Mouse (Mus musculus) inflammation-experienced regulatory T-cells (primary cell): ENCODE data around the gene Camta2. TPM values are rescaled to one million over a fixed set of nuclear protein-coding genes. Genes with fewer than 3 reads are reported as not detected.

Experiments
- polyA plus RNA-seq, 2 experiments: library from polyadenylated mRNA; unstranded; fragments of 100-300 nt; shearing (Covaris generic); gene quantifications; one replicate each; pipeline ENCODE4 v1.2.1; 2017

Camta2 gene
- polyA plus RNA-seq = 10 to 100 TPM; 45.4 to 63.7 TPM

GRCm38 (mm10) chr11:70687601-70688199 is at the start of gene Camta2:
Camta2 (minus strand) TSS chr11:70688105.

GRCm38 (mm10) chr11:70699722-70700556 is 12.0 kb upstream of the Camta2 start, which contains the start of the genes Inca1 and Kif1c:
Inca1 (minus strand) TSS chr11:70700155.
Kif1c (plus strand) TSS chr11:70700548.

GRCm38 (mm10) chr11:70668771-70669505 is 19.0 kb downstream of the Camta2 start, which contains the start of gene Spag7:
Spag7 (minus strand) TSS chr11:70669416.

GRCm38 (mm10) chr11:70656964-70657363 is 30.9 kb downstream of the Camta2 start, which contains the start of gene Eno3:
Eno3 (plus strand) TSS chr11:70657202.

GRCm38 (mm10) chr11:70654198-70654922 is 33.5 kb downstream of the Camta2 start, which contains the start of gene Pfn1:
Pfn1 (minus strand) TSS chr11:70654644.

GRCm38 (mm10) chr11:70646691-70647650 is 40.9 kb downstream of the Camta2 start, which contains the start of the genes Rnf167 and Slc25a11:
Rnf167 (plus strand) TSS chr11:70647235.
Slc25a11 (minus strand) TSS chr11:70647479.

GRCm38 (mm10) chr11:70638714-70639278 is 49.1 kb downstream of the Camta2 start, which contains the start of gene Gp1ba:
Gp1ba (plus strand) TSS chr11:70639122.

Other genes with a start within 250 kb of the Camta2 start
- 10 to 100 TPM; 72.7 to 76.5 TPM for gene Med11, start 236.2 kb downstream of the Camta2 start, polyA plus RNA-seq
- gene Zmynd15, start 228.7 kb downstream of the Camta2 start, polyA plus RNA-seq = not detected
- gene Cxcl16, start 228.1 kb downstream of the Camta2 start, polyA plus RNA-seq = 1 to 10 TPM in 1 of 2 experiments, under 1 TPM in 1; 0.19 to 1.3 TPM
- gene Tm4sf5, start 182.9 kb downstream of the Camta2 start, polyA plus RNA-seq = 1 to 10 TPM; 2.2 to 2.9 TPM
- not detected for gene Vmo1, start 173.5 kb downstream of the Camta2 start, polyA plus RNA-seq
- gene Gltpd2, start 168.9 kb downstream of the Camta2 start, polyA plus RNA-seq = not detected
- 100 to 1,000 TPM; 312 to 326 TPM for gene Psmb6, start 162.7 kb downstream of the Camta2 start, polyA plus RNA-seq
- not detected for gene Gm40193, start 155.2 kb downstream of the Camta2 start, polyA plus RNA-seq
- 10 to 100 TPM in 1 of 2 experiments, 1 to 10 TPM in 1; 6.9 to 10.1 TPM for gene Pld2, start 148.0 kb downstream of the Camta2 start, polyA plus RNA-seq
- gene Mink1, start 125.2 kb downstream of the Camta2 start, polyA plus RNA-seq = 10 to 100 TPM; 15.9 to 22.2 TPM
- gene 4930544D05Rik, start 72.3 kb downstream of the Camta2 start, polyA plus RNA-seq = under 1 TPM; 0.20 to 0.78 TPM
- 1 to 10 TPM; 1.0 to 1.2 TPM for gene Chrne, start 68.9 kb downstream of the Camta2 start, polyA plus RNA-seq
- gene Gp1ba, start 49.0 kb downstream of the Camta2 start, polyA plus RNA-seq = under 1 TPM; 0.17 to 0.18 TPM
- gene Rnf167, start 40.9 kb downstream of the Camta2 start, polyA plus RNA-seq = 100 to 1,000 TPM; 350 to 474 TPM
- gene Slc25a11, start 40.6 kb downstream of the Camta2 start, polyA plus RNA-seq = 100 to 1,000 TPM; 164 to 182 TPM
- 1,000 to 10,000 TPM; 4,492 to 4,564 TPM for gene Pfn1, start 33.5 kb downstream of the Camta2 start, polyA plus RNA-seq
- 10 to 100 TPM; 24.7 to 43.8 TPM for gene Eno3, start 30.9 kb downstream of the Camta2 start, polyA plus RNA-seq
- 10 to 100 TPM; 75.8 to 87.1 TPM for gene Spag7, start 18.7 kb downstream of the Camta2 start, polyA plus RNA-seq
- 1 to 10 TPM in 1 of 2 experiments, not detected in 1; 1.4 TPM for gene Inca1, start 12.1 kb upstream of the Camta2 start, polyA plus RNA-seq
- 1 to 10 TPM; 1.4 to 2.1 TPM for gene Kif1c, start 12.4 kb upstream of the Camta2 start, polyA plus RNA-seq
- 1 to 10 TPM; 8.9 to 9.4 TPM for gene Zfp3, start 76.1 kb upstream of the Camta2 start, polyA plus RNA-seq
- gene Scimp, start 124.5 kb upstream of the Camta2 start, polyA plus RNA-seq = 1 to 10 TPM in 1 of 2 experiments, not detected in 1; 1.1 TPM
- gene Rabep1, start 156.7 kb upstream of the Camta2 start, polyA plus RNA-seq = 10 to 100 TPM; 48.1 to 65.4 TPM